Mouse (Mus musculus): ENCODE measurements around the gene Mroh3.

DNA sequence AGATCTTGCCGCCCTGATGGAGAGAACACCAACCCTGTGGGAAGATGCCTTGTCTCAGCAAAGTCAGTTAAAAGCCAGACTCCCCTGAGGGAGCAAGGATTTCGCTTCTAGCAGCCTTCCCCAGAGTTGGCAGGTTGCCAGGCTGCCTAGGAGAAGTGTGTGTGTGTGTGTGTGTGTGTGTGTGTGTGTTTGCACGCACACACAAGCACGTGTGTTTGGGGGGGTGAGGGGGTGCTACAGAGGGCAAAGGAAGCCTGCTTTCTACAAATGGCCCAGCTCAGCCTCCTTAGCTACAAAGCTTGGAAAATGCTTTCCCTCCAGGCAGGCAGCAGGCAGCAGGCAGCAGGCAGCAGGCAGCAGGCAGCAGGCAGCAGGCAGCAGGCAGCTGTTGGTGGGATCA is 75.1 kb downstream of the Mroh3 start:
- TF ChIP-seq POLR2A (IDR thresholded peaks at IDR 0.05; ENCODE audit: low read depth, low read length): no peak
- no peak for TF ChIP-seq CTCF (IDR thresholded peaks at IDR 0.05; ENCODE audit: extremely low read depth, insufficient read length, insufficient replicate concordance, low read depth, low read length)
